Mouse (Mus musculus) kidney, embryonic 14.5 days (tissue): ENCODE measurements around the gene Srcin1. TPM values are rescaled to one million over a fixed set of nuclear protein-coding genes. Genes with fewer than 3 reads are reported as not detected.

Experiments
- ATAC-seq: fragments of 200-750 bp; cut with Nextera tagmentation; 2 replicates; pipeline ENCODE4 v1.8.0; 2017; ENCODE audit warnings: moderate number of reproducible peaks, mild to moderate bottlenecking, moderate TSS enrichment, moderate library complexity; ENCODE audit not compliant: low FRiP score, low TSS enrichment
- H3K27ac ChIP-seq: fragments of 300-500 bp; sonication (generic); 2 replicates; pipeline ENCODE4 v1.5.1; 2014; ENCODE audit warnings: low read depth, mild to moderate bottlenecking, low read length, moderate library complexity, mixed read lengths
- H3K27me3 ChIP-seq: fragments of 300-500 bp; sonication (generic); 2 replicates; pipeline ENCODE4 v1.6.1; 2014; ENCODE audit warnings: mild to moderate bottlenecking, low read length; ENCODE audit not compliant: control insufficient read depth, insufficient read depth
- H3K36me3 ChIP-seq: fragments of 300-500 bp; sonication (generic); 2 replicates; pipeline ENCODE4 v1.6.1; 2014; ENCODE audit warnings: low read length, mixed read lengths; ENCODE audit not compliant: control insufficient read depth, insufficient read depth
- H3K4me1 ChIP-seq: fragments of 300-500 bp; sonication (generic); 2 replicates; pipeline ENCODE4 v1.6.1; 2014; ENCODE audit warnings: low read length, mixed read lengths; ENCODE audit not compliant: control insufficient read depth, insufficient read depth
- H3K4me2 ChIP-seq: fragments of 300-500 bp; sonication (generic); replicated peaks from 2 replicates; pipeline ENCODE4 v1.6.1; 2014; ENCODE audit warnings: low read depth, mild to moderate bottlenecking, low read length
- H3K4me3 ChIP-seq: fragments of 300-500 bp; sonication (generic); 2 replicates; pipeline ENCODE4 v1.5.1; 2014; ENCODE audit warnings: mild to moderate bottlenecking, low read length
- H3K9ac ChIP-seq: fragments of 300-500 bp; sonication (generic); 2 replicates; pipeline ENCODE4 v1.6.1; 2014; ENCODE audit warnings: low read depth, mild to moderate bottlenecking, low read length, moderate library complexity
- H3K9me3 ChIP-seq: fragments of 300-500 bp; sonication (generic); 2 replicates; pipeline ENCODE4 v1.6.1; 2016; ENCODE audit warnings: low read length; ENCODE audit not compliant: control insufficient read depth
- WGBS: fragments of 180-500 bp; shearing (Covaris S2); extraction: QIAGEN DNeasy Blood & Tissue Kit; methylation state at CpG from one replicate; pipeline ENCODE4 v1.1.7; 2014; 5-methylcytosine and 5-hydroxymethylcytosine counted together
- polyA plus RNA-seq: library from polyadenylated mRNA; unstranded; fragments of >200 nt; fragmentation: Nextera tagmentation; extraction: Ambion mirVana; gene quantifications from 2 replicates; pipeline ENCODE4 v1.2.1, GENCODE M21; 2014

Srcin1 gene
- polyA plus RNA-seq, 1 experiment from 2014 or later: 0.97 TPM

DNA sequence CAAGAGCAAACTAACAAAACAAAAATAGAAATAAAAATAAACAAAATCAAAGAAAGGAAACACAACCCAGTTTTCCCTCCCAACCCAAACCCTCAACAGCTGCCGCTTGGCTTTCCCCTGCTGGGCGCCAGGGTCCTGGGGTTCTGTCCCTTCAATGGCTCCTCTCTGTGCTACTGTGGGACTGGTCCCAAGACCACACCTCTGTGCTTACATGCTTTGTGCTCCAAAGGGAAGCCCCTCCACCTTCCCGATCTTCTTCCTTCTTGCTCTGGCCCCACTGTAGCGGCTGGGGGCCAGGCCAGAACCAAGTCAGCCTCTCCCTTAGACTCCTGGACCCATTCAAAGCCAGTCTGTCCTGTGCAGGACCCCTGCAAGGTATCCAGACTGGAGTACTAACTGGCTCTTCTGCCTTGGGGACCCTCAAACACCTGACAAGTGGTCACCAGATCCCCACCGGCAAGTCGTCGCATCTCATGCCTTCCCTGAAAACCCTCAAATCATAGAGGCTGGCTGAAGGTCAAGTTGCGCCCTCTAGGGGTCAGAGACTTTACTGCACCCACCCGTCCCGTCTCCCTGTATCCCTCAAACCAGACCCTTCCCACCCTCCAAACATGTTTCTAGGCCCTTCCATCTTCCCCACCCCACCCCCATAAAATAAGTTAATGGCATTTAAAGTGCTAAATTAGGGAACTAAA, 64.9 kb downstream of the Srcin1 start:
- ATAC-seq: peak; percentile 37; the same call in 1 of the 2 replicates
- Histone ChIP-seq H3K4me2 (peak overlapping the region; percentile 6; the same call in 1 of the 2 replicates), H3K4me3 (no peak overlapping the region), H3K27me3 (no peaks in the 10 kb centered on the region), H3K9ac (no peak overlapping the region), H3K4me1 (peaks cover 2% of the 10 kb centered on the region; the same call in 1 of the 2 replicates), H3K27ac (peak overlapping the region; percentile 38; the same call in 1 of the 2 replicates), H3K36me3 (no peaks in the 10 kb centered on the region; the same call in 1 of the 2 replicates), H3K9me3 (no peaks in the 10 kb centered on the region)
- WGBS: 33% methylated on average over 10 of the region's 10 CpGs

DNA sequence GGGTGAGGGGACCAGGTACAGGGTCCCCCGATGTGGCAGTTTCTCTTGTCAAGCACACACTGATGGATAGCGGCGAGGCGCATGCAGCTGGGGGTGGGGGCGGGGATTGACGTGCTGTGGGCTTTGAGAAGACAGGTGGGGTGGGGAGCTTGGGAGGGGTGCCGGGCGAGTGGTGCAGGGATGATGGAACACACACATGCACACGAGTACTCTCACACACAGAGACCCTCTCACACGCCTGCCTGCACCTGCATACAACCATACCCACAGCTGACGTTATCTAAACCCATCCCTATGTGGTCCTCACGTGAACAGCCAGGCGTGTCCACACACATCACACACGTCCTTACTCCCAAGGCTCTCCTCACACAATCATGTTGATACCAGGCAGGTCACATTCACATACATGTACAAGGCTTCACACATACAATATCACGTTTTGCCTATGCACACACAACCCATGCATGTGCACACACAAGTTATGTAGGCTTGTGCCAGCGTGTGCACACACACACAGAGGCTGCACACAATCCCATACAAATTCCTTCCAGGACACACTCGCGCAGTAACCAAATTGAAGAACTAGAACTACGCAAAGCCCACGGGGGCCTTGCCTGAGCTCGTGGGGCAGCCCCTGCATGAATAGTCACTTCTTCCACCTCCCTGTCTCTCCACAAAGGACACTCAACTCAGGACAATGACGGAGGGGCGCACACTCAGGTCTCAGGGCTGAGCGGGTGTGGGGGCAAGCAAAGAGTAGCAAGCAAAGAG, 66.1 kb downstream of the Srcin1 start:
- Histone ChIP-seq H3K4me3 (no peak overlapping the region), H3K4me1 (peaks cover 2% of the 10 kb centered on the region; the same call in 1 of the 2 replicates), H3K36me3 (no peaks in the 10 kb centered on the region), H3K9me3 (no peaks in the 10 kb centered on the region), H3K27ac (no peak overlapping the region), H3K4me2 (no peak overlapping the region), H3K27me3 (no peaks in the 10 kb centered on the region), H3K9ac (no peak overlapping the region)
- WGBS: 67% methylated on average over 24 of the region's 24 CpGs
- ATAC-seq: no peak

DNA sequence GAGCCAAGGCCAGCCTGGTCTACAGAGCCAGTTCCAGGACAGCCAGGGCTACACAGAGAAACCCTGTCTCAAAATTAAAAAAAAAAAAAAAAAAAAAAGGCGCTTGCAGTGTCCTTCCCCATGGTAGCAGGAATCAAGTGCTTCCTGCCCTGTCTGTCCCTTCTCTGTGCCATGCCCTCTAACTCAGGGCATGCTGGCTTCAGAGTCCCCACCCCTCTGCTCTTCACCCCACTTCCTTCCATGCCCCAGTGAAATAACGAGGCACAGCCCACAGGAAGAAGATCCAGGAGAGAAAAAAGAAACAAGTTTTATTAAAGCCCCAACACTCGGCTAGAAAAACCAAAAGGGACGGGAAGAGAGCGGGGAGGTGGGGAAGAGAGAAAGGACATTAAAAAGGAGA, 66.9 kb downstream of the Srcin1 start:
- peaks cover 2% of the 10 kb centered on the region; the same call in 1 of the 2 replicates for H3K4me1 ChIP-seq
- no peak overlapping the region for H3K4me2 ChIP-seq
- no peak overlapping the region for H3K4me3 ChIP-seq
- no peaks in the 10 kb centered on the region for H3K36me3 ChIP-seq
- H3K9ac ChIP-seq: no peak overlapping the region
- H3K27me3 ChIP-seq: no peaks in the 10 kb centered on the region
- no peak overlapping the region for H3K27ac ChIP-seq
- no peaks in the 10 kb centered on the region for H3K9me3 ChIP-seq
- ATAC-seq: no peak
- WGBS: 36% methylated on average over 5 of the region's 5 CpGs

DNA sequence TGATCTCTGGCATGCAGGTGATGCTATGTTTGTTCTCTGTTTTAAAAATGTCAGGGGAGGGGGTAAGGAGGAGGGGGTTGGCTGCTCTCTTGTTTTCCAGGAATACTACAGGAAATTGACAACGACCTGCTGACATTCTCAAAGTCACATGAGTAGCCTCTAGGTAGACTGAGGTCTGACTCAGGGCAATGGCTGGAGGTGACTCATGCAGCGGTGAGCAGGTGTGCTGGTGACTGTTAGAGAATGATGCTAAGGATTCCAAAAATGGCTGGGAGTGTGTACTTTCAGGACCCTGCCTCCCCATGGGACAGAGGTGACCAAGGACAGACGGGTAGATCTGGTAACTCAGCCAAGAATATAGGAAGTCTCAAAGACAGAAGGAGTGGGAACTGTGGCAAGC, 67.8 kb downstream of the Srcin1 start:
- H3K4me1 ChIP-seq: peaks cover 2% of the 10 kb centered on the region; the same call in 1 of the 2 replicates
- 74% methylated on average over 3 of the region's 3 CpGs for WGBS
- H3K9ac ChIP-seq: no peak overlapping the region

DNA sequence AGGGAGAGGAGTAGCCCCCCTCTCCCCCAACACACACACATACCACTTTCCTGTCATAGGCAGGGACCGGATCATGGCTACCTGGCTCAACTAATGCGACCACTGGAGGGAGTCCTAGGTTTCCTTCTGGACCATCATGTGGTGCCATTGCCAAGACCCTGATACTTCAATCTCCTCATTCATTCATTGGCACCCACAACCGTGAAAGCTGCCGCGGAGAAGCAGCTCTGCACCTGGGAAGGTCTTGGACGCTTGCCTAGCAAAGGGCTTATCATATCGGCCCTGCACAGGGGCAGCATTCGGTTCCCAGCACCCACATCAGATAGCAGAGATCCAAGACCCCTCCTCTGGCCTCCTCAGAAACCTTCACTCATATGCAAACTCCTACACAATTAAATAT, 69.7 kb downstream of the Srcin1 start:
- H3K27ac ChIP-seq: no peak overlapping the region
- H3K4me1 ChIP-seq: peaks cover 4% of the 10 kb centered on the region
- no peak for ATAC-seq
- no peak overlapping the region for H3K4me3 ChIP-seq
- H3K9me3 ChIP-seq: no peaks in the 10 kb centered on the region
- no peak overlapping the region for H3K9ac ChIP-seq
- H3K27me3 ChIP-seq: peaks cover under 1% of the 10 kb centered on the region; the same call in 1 of the 2 replicates
- no peaks in the 10 kb centered on the region; the same call in 1 of the 2 replicates for H3K36me3 ChIP-seq
- 64% methylated on average over 8 of the region's 8 CpGs for WGBS
- no peak overlapping the region for H3K4me2 ChIP-seq

More for the DNA sequence above, 67.8 kb downstream of the Srcin1 start:
- no peak overlapping the region for H3K4me2 ChIP-seq
- H3K4me3 ChIP-seq: no peak overlapping the region
- ATAC-seq: no peak
- no peaks in the 10 kb centered on the region for H3K36me3 ChIP-seq
- H3K9me3 ChIP-seq: no peaks in the 10 kb centered on the region
- H3K27ac ChIP-seq: no peak overlapping the region
- H3K27me3 ChIP-seq: no peaks in the 10 kb centered on the region

DNA sequence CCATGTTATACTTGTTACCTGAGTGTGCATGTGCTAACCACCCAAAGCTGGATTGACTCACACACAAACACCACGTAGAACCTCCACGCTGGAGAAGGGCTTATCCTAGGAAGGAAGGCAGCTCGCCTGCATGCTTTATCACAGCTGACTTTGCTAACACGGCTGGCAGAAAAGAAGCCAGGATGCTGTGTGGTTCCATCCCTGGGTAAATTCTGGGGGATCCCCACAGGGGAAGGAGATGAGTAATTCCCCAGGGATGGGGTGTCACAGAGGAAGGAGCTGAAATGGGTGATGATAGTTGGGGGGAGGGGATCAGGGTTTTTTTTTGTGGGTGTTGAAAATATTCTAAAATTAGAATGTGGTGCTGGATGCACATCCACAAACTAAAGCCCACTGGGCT, 70.2 kb downstream of the Srcin1 start:
- Histone ChIP-seq H3K4me3 (no peak overlapping the region), H3K4me1 (peaks cover 9% of the 10 kb centered on the region), H3K4me2 (no peak overlapping the region), H3K27ac (no peak overlapping the region), H3K36me3 (peaks cover under 1% of the 10 kb centered on the region; the same call in 1 of the 2 replicates), H3K9ac (no peak overlapping the region), H3K9me3 (no peaks in the 10 kb centered on the region), H3K27me3 (peaks cover 4% of the 10 kb centered on the region)
- 82% methylated on average over 4 of the region's 4 CpGs for WGBS
- no peak for ATAC-seq

DNA sequence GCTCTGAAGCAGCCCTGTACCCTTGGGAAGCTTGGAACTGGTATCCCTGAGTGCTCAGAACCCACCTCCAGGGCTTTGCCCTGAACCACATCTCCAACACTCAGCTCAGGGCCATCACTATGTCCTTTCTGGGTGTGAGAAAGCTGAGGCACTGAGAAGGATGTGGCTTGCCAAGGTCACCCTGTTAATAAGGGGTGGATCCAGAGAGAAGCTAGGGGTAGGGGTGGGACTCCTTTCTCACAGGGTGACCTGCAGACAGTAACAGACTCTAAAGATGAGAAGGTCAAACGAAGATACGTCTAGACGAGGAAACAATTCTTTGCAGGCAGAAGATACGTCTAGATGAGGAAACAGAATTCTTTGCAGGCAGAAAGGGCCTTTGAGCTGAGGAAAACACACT, 73.1 kb downstream of the Srcin1 start:
- Histone ChIP-seq H3K4me2 (no peak overlapping the region), H3K9me3 (no peaks in the 10 kb centered on the region), H3K4me3 (no peak overlapping the region), H3K36me3 (peaks cover 3% of the 10 kb centered on the region; the same call in 1 of the 2 replicates), H3K4me1 (peaks cover 15% of the 10 kb centered on the region), H3K9ac (no peak overlapping the region), H3K27ac (no peak overlapping the region), H3K27me3 (peaks cover 25% of the 10 kb centered on the region)
- WGBS: 79% methylated on average over 4 of the region's 4 CpGs
- no peak for ATAC-seq

DNA sequence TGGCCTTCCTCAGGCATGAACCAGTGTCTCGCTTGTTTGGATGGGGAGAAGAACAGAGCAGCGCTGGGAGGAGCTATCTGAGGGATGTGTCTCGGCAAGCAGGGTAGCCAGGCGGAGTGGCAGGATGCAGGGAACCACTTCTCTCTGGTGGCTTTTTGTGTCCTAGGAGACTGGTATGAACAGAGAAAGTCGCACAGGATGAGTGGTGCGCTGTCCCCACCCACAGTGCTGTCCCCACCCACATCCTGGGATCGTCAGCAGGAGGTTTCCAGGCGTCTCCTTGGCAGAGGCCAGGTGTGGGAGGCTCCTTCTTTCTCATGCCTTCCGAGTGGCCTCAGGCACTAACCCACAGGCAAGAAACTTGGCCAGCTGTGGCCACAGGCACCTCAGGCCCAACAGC, 73.6 kb downstream of the Srcin1 start:
- H3K9me3 ChIP-seq: no peaks in the 10 kb centered on the region
- peaks cover 3% of the 10 kb centered on the region; the same call in 1 of the 2 replicates for H3K36me3 ChIP-seq
- WGBS: 31% methylated on average over 9 of the region's 9 CpGs
- H3K27ac ChIP-seq: no peak overlapping the region
- no peak overlapping the region for H3K9ac ChIP-seq
- H3K27me3 ChIP-seq: peaks cover 25% of the 10 kb centered on the region
- ATAC-seq: no peak
- no peak overlapping the region for H3K4me3 ChIP-seq
- H3K4me2 ChIP-seq: no peak overlapping the region
- peaks cover 15% of the 10 kb centered on the region for H3K4me1 ChIP-seq
